Mouse (Mus musculus) right cerebral cortex, postnatal 14 days (tissue): Measurements from ENCODE around the gene Prom2.
A peak's percentile ranks its signal among the peaks of the same experiment; 100 is the strongest.

Experiments
- DNase-seq: peaks from one replicate; pipeline ENCODE4 v3.0.0; 2022

Prom2 gene

DNA sequence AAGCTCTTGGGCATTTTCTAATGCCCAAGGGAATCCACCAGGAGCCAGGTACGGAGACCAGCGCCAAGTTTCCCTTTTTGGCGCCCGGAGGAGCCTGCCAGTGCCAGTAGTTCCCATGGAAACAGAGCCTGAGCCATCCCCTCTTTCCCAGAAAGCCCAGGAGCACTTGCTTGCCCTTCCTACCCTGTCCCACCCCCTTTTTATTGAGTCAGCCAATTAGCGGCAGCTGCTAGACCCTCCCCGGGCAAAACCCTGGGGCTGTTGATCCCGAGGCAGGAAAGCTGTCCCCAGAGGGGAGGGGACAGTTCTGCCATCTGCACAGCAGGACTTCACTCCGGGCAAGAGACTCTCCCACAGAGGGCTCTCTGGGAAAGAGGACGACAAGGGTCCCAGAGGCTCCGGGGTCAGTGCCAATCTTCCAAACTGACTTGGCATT is 19.2 kb downstream of the Prom2 start, which contains the start of gene Kcnip3:
Gene Kcnip3, minus strand, starts transcription at position 89 of the 436 bp plus-strand sequence.
- DNase-seq, result peak; percentile 54

DNA sequence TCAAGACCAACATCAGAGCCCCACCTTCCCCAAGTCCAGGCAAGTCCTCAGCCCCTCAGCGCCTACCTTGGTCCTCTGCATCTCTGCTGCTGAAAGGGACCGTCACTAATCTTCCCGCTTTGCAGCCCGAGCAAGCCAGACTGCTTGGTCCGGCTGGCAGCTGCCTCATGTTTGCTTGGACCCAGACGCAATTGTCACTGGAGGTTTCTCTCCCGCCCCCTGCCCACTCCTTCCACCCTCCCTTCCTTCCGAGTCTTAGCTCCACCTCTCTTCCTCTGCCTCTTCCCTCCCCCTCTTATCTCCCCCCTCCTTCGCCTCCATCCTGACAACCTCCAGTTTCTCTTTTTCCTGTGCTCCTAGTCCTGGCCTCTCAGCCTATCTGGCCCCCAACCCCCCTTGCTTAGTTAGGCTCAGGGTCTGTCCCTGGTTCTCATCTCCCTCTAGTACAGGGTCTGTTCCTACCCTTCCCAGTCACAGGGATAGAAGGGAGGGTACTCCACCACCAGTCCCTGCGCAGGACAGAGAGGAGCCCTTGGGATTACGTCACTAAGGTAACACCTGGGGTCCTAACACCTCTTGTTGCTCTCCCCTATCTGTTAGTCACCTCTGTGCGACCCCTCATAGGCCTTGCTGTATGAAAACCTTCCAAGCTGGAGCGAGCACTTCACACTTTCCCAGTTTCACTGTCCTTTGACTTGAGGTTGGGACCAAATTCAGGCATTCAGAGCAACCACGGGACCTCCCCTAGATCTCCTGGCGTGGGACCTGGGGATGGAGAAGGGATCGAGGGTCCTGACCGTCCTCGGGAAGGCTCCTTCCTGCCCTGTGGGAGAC is 19.9 kb downstream of the Prom2 start:
- peak; percentile 66 for DNase-seq

DNA sequence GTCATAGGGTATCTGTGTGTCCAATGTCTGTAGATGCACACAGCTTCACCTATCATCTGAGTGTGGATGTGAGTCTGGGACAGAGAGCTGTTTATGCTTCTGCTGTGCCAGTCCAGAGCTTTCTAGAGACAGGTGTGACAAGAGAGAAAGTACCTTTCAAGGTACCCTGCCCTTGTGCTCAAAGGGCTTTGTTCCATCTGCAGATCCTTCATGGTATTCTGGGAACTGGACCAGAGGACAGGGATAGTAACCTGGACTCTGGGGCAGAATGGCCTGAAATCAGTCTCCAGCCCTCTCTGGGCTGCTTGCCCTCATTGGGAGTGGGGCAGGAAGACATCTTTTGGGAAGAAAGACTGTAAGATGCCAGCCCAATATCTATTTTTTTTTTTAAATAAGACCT is 21.1 kb downstream of the Prom2 start:
- DNase-seq, result no peak

DNA sequence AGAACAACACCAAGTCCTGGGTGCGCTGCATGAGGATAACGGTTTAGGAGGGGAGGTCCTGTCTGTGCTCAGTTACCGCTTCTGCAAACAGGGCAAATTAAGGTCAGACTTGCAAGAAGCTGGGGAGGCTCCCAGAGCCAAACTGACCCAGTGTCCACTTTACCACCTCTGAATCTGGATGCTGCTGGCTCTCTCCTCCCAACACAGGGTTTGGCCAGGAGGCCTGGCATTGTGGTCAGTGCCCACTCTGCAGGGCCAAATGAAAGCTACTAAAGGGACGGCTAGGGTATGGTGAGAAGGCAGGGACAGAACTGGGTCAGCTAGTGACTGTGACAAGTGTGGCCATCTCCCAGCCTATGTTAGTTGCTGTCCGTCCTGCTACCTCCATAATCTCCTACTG is 22.0 kb downstream of the Prom2 start:
- DNase-seq, result no peak

DNA sequence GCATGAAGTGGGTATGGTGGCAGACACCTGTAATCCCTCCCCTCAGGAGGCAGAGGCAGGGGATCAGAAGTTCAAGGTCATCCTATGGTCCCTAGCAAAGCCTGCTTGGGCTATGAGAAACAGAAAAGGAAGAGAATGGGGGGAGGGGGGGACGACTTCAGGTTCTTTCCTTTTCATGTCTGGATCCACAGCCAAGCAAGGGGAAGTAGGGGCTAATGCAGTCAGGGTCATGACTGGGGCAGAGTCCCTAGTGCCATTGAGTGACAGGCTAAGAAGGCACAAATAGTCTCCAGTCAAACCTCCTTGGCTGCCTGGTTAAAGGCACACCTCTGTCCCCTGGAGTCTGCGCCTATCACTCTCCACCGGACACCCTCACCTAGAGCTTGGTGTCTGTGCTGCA is 22.4 kb downstream of the Prom2 start:
- no peak for DNase-seq

DNA sequence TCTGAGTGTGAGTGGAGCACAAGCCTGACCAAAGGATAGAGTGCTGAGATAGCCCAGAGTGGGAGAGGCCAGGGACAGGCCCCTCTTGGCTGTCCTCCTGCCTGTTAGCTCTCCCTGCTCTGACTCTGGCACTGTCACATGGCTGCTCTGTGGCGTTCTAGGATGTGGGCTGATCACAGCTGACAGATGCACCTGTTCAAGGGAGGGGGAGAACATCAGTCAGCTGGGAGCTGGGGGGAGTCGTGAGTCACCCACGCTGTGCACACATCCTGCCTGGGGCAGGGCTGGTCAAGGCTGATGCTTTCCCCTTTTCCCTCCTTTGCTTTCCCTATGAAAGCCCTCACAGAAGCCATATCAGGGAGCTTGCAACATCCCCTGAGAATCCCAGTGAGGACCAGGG is 23.0 kb downstream of the Prom2 start:
- DNase-seq, result no peak

DNA sequence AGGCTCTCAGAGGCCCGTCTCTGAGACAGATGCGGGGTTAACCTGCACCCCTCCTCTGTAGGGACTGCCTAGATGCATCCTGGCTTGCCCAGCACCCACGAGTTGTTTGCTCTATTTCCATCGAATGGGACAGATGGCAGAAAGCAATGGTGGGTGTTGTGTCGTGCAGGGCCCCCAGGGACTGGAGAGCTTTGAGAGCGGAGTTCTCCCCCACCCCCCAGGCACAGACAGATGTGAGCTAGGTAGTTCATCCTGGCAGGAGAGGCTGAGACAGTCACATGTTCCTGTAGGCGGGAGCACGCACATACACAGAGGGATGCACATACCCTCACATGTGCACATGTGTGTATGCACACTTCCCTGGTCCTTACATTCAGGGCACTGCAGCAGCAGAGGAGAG is 24.2 kb downstream of the Prom2 start:
- DNase-seq, result peak; percentile 66

DNA sequence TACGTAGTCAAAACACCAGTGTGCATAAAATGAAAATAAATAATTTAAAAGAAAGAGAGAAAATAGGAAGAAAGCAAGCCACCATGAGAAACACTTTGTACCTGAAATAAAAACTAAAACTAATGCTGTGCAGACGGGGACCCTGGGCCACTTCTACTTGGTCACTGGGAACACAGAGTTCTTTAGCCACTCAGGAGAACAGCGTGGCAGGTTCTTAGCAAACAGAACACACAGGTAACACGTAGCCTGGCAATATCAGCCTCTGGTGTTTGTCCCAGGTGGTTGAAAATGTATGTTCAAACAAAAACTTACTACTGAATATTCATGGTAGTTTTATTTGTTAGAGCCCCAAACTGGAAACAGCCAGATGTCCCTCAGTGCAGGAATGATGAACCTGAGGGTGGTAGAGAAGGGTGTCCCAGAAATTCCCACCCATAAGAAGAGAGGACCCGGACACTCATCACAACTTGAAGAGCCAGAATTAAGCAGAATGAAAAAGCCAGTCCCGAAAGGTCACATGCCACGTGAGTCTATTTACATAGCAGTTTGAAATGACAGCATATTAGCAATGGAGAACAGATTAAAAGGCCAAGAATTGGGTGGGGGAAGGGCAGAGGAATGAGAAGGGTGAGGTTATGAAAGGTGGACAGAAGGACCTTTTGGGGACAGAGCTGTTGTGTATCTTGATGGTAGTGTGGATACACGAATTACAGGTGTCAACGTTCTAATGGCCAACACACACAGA is 26.7 kb downstream of the Prom2 start:
- DNase-seq, result no peak

DNA sequence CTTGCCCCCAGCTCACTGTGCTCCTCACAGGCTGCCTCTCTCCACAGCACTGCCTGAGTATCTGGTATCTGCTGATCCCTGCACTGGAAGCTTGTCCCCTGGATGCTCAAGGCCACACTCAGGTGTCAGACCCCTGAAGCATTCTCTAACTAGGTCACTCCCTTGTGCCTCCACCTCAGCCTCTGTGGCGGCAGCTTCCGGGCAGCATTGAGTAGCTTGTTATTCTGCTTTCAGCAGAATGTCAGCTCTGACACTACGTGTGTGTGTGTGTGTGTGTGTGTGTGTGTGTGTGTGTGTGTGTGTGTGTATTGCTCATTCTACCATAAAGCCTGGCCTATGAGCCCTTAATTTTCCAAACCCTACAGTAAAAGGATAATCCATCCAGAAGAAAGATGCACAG is 28.0 kb downstream of the Prom2 start:
- DNase-seq, result no peak

DNA sequence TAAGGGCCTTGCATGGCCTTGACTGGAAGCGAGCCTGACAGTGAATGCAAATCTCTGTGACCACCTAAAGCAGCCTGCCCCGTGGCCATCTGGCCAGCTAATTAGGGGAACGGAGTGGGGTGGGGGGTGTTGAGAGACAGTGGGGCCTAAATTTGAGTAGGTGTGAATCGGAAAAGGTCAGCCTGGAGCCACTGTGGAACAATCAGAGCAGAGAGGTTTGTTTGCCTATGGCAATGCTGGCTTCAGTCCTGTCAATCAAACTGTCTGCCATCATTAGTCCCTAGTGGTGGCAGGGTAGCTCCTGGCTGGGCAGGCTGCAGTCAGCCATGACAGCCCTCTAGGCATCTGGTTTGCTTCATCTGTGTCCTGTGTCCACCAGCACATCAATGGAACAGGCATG is 29.8 kb downstream of the Prom2 start:
- no peak for DNase-seq

DNA sequence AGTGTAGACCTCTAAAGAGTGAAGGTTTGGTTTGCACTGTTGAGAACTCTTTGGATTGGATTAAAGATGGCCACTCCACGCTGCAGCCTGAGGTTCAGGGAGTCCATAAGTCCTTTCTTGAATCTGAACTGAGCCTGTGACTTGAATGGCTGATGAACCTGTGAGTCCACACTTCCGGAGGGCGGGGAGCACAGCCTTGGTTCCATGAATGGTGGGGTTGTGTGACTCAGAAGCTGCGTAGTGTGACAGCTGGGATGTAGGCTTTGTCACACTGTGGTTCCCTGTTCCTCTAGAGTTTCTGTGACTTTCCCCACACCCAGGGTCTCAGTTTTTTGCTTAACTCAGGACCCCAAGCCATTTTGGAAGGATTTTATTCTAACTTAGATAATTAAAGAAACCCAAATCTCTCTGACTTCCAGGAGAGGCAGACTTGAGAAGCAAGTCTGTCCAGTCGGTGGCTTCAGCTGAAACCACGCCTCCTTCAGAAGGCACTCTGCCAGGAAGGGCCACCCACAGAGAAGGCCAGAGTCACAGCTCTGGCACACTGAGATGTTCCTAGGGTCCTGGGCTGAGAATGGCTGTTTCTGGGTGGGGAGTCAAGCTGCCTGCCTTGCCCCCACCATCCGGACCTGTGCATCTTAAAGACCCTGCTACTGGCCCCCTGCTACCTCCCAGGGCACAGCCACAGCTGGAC is 33.2 kb downstream of the Prom2 start:
- DNase-seq, result peak; percentile 29

DNA sequence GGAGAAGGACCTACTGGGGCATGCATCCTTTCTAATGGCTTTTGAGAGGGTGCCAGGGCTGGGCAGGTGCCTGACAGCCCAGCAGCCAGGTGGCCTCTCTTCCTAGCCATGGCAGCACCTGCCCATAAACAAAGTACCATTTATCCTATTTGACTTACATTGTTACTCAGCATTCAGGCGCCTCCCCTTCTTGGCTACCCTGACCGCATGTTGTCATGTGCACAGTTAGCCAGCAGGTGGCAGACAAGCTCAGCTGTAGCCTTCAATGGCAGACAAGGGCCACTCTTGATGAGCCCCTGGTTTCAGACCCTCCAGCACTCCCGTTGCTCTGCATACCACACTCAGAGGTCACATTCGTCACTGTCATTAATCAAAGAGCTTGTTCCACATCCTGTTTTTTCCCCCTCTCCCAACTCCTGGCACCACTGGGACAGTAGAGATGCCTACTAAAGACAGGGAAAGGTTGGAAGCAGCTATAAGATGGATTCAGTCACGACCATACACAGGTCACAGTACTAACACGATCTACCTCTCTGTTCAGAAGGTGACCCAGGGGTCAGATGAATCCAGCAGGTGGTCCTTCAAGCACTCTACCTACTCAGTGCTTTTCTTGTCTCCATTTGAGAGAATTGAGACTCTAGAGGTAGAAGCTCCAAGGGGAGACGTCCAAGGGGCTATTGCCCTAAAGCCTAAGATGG is 34.0 kb downstream of the Prom2 start:
- peak; percentile 87 for DNase-seq

DNA sequence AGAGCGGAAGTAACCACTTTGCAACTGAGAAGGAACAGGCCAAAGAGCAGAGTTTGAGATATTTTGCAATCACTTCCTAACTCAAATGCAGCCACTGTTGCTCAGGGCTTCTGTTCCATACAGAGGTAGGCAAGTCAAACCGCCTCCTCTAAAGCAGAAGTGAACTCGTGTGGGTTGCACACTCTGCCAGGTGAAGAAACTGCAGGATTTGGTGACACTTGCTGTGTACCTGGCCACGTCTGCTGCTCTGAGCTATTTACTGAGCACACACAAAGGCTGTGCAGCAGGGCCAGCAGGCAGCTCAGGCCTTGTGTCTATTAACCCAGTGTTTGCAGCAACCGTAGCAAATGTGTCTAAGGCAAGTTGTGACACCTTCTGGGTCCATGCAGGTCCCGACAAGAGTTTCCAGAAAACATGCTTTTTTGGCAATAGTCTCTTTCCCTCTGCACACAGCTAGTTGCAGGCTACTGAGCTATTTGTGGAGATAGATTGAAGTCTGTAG is 35.1 kb downstream of the Prom2 start:
- no peak for DNase-seq

DNA sequence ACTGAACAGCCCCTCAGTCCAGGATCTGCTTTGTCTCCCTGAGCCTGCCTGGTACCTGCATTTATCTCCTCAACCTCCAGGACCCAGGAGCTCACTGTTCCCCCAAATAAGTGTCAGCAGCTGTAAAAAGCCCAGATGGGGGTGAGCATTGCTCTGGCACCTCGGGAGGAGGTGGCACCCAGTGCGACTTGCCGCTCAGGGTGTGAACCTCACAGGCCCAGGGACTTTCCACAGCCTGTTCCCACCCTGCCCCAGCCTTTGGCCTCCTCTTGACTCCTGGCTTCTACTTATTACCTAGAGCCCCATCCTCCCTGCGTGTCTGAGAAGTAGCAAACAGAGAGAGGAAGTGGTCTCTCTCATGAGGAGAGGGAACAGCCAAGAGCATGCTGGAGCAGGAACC is 36.1 kb downstream of the Prom2 start:
- no peak for DNase-seq

DNA sequence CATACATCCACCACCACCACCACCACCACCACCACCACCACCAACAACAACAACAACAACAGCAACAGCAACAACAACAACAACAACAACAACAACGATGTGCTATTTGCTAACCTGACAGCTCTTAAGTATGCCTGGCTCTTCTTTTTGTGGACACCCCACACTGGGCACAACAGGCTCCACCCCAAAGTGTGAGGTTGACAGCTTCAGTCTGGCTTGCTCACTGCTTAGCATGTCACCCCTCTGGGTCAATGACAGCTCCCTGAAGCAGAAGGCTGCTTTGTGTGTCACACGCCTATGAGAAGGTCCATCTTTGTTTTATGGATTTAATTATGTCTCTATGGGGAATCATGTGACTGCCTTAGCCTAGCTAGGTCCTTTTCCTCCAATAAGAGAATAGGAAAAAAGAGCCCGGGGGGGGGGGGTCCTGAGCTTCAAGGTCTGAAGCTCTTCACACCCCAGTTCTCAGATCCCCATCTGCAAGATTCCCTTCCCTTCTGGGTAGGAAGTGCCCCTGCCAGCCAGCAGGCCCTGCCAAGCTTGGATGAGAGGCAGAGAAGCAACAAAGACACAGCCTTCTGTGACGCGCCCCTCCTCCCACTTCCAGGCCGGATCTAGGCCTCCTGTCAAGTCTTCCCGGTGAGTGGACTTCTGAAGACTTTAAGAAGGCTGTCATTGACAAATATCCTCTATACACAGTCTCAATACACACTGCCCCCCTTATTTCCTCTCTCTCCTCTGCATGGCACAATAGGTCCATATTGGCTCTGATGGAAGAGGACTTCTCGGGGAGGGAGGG is 37.3 kb downstream of the Prom2 start:
- DNase-seq, result peak; percentile 58

DNA sequence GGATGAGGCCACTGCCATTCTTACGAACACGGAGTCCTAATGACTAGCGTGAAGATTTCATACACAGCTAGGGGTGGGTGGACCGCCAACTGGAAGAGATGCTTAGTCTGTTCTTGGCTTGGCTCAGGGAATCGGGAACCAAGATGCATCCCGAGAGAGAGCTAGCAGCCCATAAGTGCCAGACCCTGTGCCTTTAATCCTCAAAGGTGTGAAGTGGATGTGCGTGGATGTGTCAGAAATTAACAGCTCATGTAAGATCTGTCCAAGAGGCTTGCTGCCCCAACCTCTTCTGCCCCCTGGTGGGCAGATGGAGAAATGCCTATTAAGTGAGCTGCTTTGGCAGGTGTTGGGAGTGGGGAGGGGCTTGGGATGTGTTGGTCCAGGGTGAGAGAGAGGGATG is 40.2 kb downstream of the Prom2 start:
- DNase-seq, result no peak

DNA sequence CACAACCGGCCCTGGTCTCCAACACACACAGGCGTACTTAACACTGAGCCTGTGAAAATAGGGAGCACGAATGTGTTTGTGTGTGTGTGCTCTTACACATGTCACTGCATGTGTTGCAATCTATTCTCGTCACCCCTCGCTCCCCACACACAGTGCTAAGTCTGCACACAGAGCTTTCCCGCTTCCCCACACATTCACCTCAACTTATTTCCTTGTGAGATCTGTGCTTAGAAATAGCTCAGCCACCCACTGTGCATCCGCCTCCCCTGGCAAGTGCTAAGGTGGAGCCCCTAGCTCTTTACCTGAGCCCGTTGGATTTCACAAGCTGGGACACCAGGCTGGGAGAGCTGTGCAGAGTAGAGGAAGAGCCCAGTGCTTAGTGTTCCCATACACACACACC is 42.5 kb downstream of the Prom2 start:
- DNase-seq, result peak; percentile 21

DNA sequence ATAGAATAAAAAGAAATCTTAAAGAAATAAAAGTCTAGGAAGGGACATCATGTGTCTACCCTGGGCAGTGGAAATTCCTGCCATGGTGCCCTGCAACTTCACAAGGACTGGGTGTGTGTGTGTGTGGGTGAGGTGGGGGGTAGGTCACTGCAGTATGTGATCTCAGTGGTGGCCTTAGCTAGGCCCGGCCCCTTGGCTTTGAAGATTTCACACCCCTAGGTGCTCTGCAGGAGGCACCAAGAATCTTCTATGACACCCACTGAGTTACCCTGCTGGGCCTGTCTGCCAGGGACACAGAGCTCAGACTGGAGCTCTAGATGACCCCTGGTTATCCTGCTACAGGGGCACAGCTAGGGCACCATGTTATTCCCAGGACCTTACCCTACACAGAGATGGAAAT is 44.9 kb downstream of the Prom2 start:
- no peak for DNase-seq

DNA sequence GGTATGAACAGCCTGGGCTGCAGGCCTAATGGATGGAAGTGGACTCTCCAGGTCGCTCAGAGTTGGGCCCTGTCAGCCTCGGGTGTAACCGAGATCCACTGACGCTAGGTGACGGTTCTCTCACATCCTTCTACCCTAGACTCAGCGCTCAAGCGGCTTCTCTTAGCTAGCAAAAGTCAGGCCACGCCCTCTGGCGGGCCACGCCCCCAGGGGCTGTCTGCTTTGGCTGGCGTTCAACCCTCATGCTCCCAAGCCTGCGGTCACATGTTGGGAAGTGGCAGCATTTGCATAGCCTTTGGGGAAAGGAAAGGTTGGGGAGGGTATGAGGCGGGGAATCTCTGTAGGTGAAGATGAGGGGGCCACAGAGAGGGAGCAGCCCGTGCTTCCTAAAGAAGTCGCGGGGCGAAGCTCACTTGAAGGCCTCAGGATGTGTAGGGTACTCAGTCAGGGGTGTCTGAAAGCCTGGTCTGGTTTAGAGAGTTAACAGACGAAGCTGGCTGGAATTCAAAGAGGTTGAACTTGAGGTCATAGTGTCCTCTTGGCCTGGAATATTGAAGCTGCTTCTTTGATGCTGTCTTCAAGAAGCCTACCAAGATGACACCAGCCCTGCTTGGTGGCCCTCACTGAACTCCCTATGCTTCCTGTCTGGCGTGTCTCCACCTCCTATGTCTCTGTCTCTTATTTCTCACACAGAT is 56.6 kb downstream of the Prom2 start:
- peak; percentile 42 for DNase-seq

DNA sequence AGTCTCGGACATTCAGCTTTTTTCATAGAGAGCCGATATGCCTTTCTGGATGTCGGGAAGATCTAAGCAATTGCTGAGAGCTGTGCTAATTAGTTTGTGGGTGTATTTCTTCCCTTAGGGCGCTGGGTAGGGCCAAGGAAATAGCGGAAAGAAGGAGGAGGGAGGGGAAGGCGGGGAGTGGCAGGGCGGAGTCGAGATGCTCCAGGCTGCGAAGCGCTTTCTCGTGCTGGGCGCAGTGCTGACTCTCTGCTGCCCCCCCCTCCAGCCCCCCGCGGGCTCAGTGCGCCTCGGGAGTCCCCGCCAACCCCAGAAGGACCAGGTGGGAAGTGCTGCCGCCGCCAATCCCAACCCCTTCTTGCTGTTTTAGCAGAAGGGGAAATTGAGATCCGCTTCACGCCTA is 58.3 kb downstream of the Prom2 start:
- no peak for DNase-seq

DNA sequence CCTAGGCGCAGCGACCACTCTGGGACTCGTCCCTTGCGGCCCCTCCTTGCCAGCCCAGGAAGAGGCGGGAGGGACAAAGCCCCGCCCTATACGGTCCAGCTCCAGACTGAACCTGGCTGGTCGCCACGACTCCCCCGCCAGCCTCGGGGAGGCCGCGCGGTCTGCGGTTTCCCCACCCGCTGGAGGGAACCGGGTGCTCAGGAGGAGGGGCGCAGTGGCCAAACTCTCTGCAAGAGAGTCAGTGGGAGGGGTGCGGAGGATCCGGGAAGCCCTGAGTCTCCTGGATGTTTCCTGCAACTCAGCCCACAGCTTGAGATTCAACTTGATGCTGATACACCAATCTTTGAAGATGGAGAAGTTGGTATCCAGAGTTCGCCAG is 58.7 kb downstream of the Prom2 start:
- peak; percentile 45 for DNase-seq
